Mouse (Mus musculus) bone marrow macrophage, adult 2 months (primary cell): Measurements from ENCODE around the gene Map6.

Experiments
- CTCF ChIP-seq: IDR thresholded peaks from 2 replicates; pipeline ENCODE4 v1.5.1; 2012; ENCODE audit warnings: low read depth, mild to moderate bottlenecking, low read length, moderate library complexity
- POLR2A ChIP-seq: IDR thresholded peaks from 2 replicates; pipeline ENCODE4 v1.6.1; 2012; ENCODE audit warnings: mild to moderate bottlenecking, low read depth, low read length, borderline replicate concordance

GRCm38 (mm10) chr7:99343577-99343976 is 76.3 kb downstream of the Map6 start:
- no peak for TF ChIP-seq CTCF
- TF ChIP-seq POLR2A, result no peak
